Mouse (Mus musculus): ENCODE measurements at regions not wholly inside any gene's neighbourhood (a gene's known extent, or its start where the extent isn't known, plus 50 kb on each side); places are given as distances from the start of the nearest gene placed in this dataset.
A peak's percentile ranks its signal among the peaks of the same experiment; 100 is the strongest.

DNA sequence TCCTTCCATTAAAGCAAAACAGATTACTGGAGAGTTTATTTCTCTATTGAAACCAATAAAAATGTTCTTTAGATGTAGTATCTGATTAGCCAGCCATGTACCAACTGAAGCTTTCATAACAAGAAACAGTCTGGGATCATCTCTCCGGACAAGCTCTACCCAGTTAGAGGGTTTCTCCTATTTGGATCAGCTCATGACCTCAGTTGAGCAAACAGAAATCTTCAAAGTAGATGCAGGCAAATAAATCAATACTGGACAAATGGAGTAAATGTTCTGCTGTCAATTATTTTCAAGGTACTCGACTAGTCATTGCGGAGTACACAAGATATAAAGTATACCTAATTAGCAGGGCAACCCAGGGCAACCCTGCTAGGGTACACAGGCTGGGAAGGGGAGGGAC lies 67.4 kb downstream of the Avpr1a start:
- intact Hi-C loops (cut with DNase I): no loop called here
- no peak for DNase-seq

- DNase-seq: no peak
- intact Hi-C loops (cut with DNase I): no loop called here
Observed at GRCm38 (mm10) chr10:122519274-122519790, 71.0 kb downstream of the Avpr1a start.

DNA sequence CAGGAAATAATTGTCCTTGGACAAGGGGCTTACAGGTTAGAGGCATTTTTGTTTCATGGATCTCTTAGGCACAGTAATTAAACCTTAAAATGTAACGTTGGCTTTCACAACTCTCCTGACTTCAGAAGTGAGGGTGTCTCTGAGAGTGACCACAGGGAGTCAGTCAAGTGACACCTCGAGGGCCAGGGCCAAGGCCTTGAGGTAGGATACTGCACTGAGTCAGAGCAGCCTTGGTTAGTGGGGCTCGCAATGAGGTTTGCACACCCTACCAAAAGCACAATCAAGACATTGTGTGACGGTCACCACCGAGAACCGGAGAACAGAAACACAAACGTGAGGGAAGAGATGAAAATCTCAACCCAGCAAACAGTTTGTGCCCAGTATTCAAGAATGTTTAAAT lies 71.7 kb downstream of the Avpr1a start:
- intact Hi-C loops (cut with DNase I): loop anchor here (10.0 kb wide), 1 partner anchor 825 kb away; no protein-coding TSS in a partner anchor

DNA sequence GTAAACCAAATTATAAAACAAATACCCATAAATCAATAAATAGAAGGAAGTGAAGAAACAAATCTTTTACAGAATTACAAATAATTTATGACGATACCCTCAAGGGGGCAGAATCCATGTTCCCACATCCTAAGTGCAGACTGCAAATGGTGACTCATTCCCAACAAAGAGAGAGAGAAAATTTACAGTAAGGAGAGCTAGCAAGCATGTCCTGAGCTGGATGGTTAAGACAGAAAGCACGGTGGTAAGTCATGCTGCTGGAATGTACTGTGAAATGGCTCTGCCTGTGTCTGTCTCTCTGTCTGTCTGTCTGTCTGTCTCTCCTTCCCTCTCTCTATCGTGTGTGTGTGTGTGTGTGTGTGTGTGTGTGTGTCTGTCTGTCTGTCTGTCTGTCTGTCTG lies 74.3 kb downstream of the Avpr1a start:
- intact Hi-C loops (cut with DNase I): loop anchor here (10.0 kb wide), 1 partner anchor 828 kb away; no protein-coding TSS in a partner anchor
- no peak for DNase-seq

More for the DNA sequence above, 71.7 kb downstream of the Avpr1a start:
- DNase-seq: no peak

GRCm38 (mm10) chr10:122525360-122525759 lies 77.1 kb downstream of the Avpr1a start:
- intact Hi-C loops (cut with DNase I): loop anchor here (5.0 to 10.0 kb wide), 4 partner anchors 78 to 831 kb away; partner anchors contain the start of gene Avpr1a
- DNase-seq: no peak

- DNase-seq: no peak
- intact Hi-C loops (cut with DNase I): loop anchor here (5.0 to 10.0 kb wide), 4 partner anchors 79 to 831 kb away; partner anchors contain the start of gene Avpr1a
Observed at GRCm38 (mm10) chr10:122525807-122526206, 77.5 kb downstream of the Avpr1a start.

GRCm38 (mm10) chr10:122528222-122528621 lies 79.9 kb downstream of the Avpr1a start:
- intact Hi-C loops (cut with DNase I): loop anchor here (5.0 to 10.0 kb wide), 4 partner anchors 81 to 833 kb away; partner anchors contain the start of gene Avpr1a
- peak in 1 of 2 experiments; percentile 12 for DNase-seq

GRCm38 (mm10) chr10:122528973-122529703 lies 80.8 kb downstream of the Avpr1a start:
- intact Hi-C loops (cut with DNase I): loop anchor here (1.0 to 10.0 kb wide), 5 partner anchors 82 to 834 kb away; partner anchors contain the start of gene Avpr1a
- DNase-seq: peak in 1 of 2 experiments; percentile 8

DNA sequence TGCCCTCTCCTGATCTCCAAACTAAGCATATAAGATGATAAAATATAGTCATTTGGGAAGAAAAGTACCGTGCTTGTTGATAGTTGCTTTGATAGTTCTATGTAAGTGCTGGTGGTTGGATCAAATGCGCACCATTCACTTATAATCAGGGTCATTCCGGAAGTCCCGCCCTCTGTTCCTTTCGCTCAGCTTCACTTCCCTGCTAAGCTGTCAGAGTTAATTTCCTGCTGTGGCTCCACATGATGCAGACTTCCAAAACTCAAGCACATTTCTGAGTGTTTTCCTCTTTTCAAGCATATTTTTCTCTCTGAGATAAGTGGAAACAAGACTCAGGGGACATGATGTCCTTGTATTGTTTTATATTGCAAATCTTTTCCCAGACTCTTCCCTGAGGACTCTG lies 86.4 kb downstream of the Avpr1a start:
- peak in 1 of 2 experiments; percentile 28 for DNase-seq
- intact Hi-C loops (cut with DNase I): no loop called here

- intact Hi-C loops (cut with DNase I): no loop called here
Observed at GRCm38 (mm10) chr10:122535137-122535536, 86.8 kb downstream of the Avpr1a start.

GRCm38 (mm10) chr10:122539655-122540054 lies 91.4 kb downstream of the Avpr1a start:
- intact Hi-C loops (cut with DNase I): no loop called here
- no peak for DNase-seq

More at GRCm38 (mm10) chr10:122535137-122535536, 86.8 kb downstream of the Avpr1a start:
- DNase-seq: no peak

- intact Hi-C loops (cut with DNase I): no loop called here
Observed at GRCm38 (mm10) chr10:122542573-122542972, 94.3 kb downstream of the Avpr1a start.

GRCm38 (mm10) chr10:122544096-122544720 lies 95.9 kb downstream of the Avpr1a start:
- peak; percentile 40 to 52 for DNase-seq
- intact Hi-C loops (cut with DNase I): no loop called here

More at GRCm38 (mm10) chr10:122542573-122542972, 94.3 kb downstream of the Avpr1a start:
- no peak for DNase-seq

DNA sequence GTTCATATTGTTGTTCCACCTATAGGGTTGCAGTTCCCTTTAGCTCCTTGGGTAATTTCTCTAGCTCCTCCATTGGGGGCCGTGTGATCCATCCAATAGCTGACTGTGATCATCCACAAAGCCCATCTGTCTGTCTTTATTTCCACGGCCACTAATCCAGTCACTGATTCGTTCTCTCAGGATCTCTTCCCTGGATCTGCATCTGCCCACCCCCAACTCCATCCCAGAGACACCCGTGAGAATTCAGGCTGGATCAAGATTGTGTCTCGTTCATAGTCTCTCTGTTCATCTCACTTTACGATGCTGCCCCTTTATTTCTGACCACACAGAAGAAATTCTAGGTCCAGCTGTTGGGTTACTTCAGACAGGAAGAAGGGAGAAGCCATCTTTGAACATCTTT lies 96.7 kb downstream of the Avpr1a start:
- DNase-seq: no peak
- intact Hi-C loops (cut with DNase I): no loop called here

DNA sequence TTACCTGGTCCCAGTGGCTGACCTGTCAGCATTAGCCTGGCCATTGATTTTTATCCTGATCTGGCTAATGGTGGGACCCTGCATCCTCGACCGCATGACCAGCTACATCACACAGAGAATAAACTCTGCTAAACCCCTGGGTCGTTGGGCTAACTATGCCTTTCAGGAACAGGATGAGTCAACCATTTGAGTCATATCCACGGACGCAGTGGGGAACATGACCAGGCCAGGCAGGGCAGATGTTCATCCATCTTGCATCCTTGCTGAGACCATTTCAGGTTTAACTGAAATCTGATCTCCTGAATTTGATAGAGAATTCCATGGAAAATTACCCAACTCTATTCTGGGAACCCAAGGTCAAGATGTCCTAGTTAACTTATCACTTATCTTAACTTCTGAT lies 103.3 kb downstream of the Avpr1a start:
- intact Hi-C loops (cut with DNase I): no loop called here
- DNase-seq: no peak

GRCm38 (mm10) chr10:122553124-122553822 lies 105.0 kb downstream of the Avpr1a start:
- intact Hi-C loops (cut with DNase I): loop anchor here (1.0 to 2.0 kb wide), 4 partner anchors 242 to 538 kb away; no protein-coding TSS in a partner anchor
- peak in 1 of 2 experiments; percentile 31 for DNase-seq

DNA sequence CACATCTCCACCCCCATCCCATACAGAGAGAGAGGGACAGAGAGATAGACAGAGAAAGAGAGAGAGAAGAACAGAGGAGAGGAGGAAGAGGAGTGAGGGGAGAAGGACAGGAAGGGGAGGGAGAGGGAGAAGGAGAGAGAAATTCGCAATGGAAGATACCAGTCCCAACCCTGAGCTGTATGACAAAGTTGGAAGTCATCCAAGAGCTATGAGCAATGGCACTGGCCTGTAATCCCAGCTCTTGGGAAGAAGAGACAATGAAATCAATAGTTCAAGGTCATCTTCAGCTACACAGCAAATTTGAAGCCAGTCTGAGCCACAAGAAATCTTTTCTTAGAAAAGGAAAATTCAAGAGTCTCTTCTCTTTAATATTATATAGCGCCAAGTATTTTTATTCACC lies 105.6 kb downstream of the Avpr1a start:
- no peak for DNase-seq
- intact Hi-C loops (cut with DNase I): loop anchor here (1.0 to 2.0 kb wide), 4 partner anchors 241 to 537 kb away; no protein-coding TSS in a partner anchor

DNA sequence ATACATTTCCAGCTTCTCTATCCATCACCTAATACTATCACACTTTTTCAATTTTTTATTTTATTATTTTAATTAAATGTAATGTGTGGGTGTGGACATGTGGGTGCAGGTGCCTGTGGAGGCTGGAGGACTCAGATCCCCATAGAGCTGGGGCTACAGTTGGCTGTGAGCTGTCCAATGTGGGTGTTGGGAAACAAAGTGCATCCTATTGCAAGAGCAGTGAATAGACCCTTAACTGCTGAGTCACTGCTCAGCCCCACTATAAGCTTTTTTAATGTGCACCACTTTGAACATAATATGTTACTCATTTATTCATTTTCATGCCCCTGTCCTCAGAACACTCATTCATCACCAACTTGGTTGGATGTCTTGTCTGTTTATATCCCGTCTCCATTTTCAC lies 110.4 kb downstream of the Avpr1a start:
- DNase-seq: no peak
- intact Hi-C loops (cut with DNase I): no loop called here

DNA sequence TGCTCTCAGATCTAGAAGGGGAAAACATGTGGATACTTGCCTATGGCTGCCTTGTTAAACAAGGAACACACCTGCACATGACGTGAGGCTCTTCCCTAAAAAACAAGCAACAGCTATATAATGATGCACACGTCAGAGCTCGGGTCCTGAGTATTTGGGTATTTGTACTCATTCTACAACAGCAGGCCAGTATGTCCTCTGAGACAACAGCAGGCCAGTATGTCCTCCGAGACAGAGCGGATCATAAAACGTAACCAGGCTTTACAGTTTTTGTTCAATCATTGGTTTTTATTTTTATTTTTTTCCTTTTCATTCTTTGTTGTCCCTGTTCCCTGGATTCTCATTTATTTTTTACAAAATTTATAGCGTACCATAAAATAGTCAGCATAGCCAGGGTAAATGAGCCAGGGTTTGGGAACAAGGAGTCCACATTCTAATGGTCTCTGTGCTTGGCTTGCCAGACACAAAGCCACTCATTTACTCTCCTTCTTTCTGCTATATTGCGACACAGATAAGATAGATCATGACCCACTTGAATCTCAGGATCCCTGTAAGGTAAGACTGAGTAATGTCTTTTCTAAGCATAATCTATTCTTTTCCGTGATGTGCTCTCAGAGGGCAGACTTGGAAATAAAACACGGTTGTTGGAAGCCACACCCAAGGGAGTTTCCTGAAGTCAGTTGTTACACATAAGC lies 111.8 kb downstream of the Avpr1a start:
- intact Hi-C loops (cut with DNase I): no loop called here

GRCm38 (mm10) chr10:122561924-122562323 lies 113.6 kb downstream of the Avpr1a start:
- intact Hi-C loops (cut with DNase I): no loop called here
- no peak for DNase-seq

More for the DNA sequence above, 111.8 kb downstream of the Avpr1a start:
- DNase-seq: no peak

Data from heart, postnatal 36 days (tissue).